Mouse (Mus musculus) frontal cortex, adult 2 months (tissue): Measurements from ENCODE around the gene Ttc17. TPM values are rescaled to one million over a fixed set of nuclear protein-coding genes. Genes with fewer than 3 reads are reported as not detected.
"Not testable (repeated sequence)": the region's sequence is repeated elsewhere in the genome, so short reads cannot be mapped to it uniquely, and the experiment has no call there.

Experiments used
- DNase-seq, 2 experiments: peaks; one replicate each; pipeline ENCODE4 v3.0.0; 2022; ENCODE audit warnings: low spot score in 1 of 2; ENCODE audit errors: extremely low spot score in 1 of 2
- polyA plus RNA-seq: library from polyadenylated mRNA; depleted of rRNA; stranded (reverse); fragments of >200 nt; gene quantifications from 2 replicates; pipeline ENCODE4 v1.2.3, GENCODE M21; 2012; rRNA removed

Gene Ttc17
- polyA plus RNA-seq = 24.9 and 25.0 TPM in 2 replicates

DNA sequence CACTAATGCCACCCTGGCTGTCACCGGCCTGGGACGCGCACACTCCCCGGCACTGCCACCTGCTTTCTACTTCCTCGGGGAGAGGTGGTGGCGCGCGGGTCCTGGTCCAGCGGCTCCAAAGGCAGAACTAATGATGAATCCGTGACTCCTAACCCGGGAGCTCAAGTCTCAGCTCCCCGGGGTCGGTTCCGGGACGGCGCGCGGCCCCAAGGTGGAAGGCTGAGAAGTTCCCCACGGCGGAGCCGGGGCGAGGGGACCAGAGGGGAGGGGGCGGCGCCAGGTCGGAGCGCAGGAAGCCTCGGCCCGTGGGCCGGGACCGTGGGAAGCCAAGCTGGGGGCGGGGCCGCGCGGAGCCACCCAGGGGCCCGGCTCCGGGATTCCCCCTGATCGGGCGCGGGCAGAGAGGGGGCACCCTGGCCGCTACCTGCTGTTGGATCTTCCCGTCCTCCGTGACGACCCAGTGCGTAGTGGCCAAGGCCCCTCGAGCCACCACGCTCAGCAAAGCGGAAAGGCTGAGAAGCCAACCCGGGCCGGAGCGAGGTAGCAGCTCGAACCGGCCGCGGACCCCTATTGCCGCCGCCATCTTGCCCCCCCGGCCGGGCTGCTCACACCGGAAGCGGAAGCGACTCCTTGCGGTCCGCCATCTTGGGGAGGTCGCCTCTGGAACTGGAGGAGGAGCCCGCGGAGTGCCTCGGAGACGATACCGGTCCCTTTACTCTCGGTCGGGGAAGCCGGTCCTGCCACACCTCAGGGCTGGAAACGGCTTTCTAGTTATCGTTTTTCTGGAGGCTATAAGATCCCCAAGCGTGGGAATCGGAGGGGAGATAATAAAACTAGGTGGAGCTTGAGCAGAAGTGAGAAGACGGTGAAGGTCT lies at the start of gene Ttc17:
Gene Ttc17 (minus strand): TSS at position 607 of the 875 bp plus-strand sequence.
- peak; percentile 52 to 88 for DNase-seq

DNA sequence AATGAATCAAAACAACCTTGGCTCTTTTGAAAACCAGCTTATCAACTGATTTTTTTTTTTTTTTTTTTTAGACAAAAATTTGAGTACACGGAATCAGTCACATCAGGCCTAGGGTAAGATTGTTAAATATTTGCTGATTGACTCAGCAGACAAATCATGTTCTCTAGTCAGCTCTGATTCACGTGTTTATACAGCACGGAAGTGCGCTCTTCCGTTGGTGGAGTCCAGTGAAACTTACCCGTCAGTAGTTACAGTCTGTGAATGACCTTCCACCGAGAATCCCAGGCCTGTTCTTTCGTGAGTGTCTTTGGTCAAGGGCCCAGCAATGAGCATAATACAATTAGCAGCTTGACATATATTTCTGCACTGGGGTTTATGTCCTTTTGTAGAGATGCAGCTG lies 43.2 kb upstream of the Ttc17 start:
- no peak for DNase-seq

- no peak for DNase-seq
Measured at GRCm38 (mm10) chr2:94436952-94437351, 30.5 kb upstream of the Ttc17 start.

DNA sequence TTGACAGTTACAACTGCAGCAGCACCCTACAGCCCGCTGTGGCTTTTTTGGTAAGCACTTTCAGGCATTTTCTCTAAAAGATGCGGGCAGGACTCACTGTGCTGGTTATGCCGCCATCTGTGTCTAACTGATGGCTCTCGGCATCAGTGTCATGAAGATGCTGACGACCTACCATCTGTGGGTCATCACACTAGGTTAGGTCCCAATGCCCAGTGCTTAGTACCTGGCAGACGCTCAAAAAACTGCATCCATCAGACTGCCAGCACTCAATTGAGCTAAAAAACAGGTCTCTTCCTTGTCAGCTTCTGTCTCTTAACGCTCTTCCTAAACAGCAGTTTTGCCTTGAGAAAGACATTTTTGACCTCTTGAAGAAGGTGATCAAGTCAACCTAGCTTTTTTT lies 29.0 kb upstream of the Ttc17 start:
- no peak for DNase-seq

DNA sequence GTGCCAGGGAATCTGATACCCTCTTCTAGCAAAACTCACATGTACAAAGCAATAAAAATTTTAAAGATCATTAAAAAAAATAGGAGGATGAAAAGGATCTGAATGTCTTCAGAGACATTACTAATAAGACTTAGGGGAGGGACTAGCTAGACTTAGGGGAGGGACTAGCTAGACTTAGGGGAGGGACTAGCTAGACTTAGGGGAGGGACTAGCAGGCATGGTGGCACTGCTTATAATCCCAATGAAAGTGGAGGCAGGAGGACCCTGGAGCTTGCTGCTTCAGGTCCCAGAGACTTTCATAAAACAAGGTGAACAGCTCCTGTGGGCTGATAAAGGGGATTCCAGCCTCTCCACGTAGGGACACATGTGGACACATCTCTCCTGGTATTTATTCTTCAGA lies 28.3 kb upstream of the Ttc17 start:
- DNase-seq = no peak

DNA sequence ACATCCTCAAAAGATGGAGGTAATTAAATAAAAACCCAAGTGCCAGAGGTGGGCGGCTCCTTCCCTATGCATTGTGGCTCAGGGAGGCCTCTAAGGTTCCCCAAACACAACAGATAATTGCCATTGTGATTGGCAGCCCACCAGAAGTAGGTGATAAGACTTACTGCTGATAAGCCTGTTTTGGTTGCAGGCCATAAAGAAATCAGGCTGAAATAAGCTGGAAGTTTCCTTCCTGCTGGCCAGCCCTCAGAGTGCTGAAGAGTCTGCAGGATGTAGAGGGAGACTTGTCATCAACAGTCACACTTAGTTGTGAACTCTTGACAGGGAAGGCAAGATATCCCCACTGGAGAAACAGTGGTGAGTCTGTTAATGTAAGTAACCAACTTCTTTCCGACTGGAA lies 25.7 kb upstream of the Ttc17 start:
- DNase-seq = no peak

DNA sequence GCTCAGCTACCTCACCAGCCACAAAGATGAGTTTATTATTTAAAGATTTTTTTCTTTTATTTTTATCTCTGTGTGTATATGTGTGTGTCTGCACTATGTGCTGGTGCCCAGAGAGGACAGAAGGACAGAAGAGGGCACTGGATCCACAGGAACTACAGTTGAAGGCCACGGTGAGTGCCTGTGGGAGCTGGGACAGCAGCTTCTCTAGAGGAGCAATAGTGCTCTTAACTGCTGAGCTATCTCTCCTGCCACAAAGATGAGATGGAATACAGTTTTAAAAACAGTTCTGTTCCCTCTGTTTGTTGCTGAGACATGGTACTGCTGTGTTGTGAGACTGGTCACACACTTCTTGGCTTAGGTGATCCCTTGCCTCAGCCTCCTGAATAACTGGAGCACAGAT lies 22.0 kb upstream of the Ttc17 start:
- no peak for DNase-seq

GRCm38 (mm10) chr2:94407441-94407840 lies 952 bp upstream of the Ttc17 start:
- DNase-seq = no peak

DNA sequence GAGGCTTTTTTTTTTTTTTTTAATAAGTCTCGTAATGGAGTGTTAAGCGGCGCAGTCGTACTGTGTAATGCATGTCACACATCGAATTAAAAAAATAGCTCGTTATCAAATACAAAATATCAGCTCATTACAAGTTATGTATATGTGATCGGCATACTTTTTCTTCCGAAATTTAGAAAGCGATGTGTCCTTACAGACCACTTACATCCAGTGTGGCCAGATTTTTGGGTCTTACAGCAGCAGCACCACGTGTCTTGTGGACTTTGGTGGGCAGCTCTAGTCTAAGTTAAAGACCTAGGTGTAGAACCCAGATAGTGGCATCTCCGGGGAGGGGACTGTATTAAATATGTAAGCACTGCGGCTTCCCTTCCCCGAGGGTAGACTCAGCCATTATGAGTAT lies 532 bp upstream of the Ttc17 start:
- no peak for DNase-seq

GRCm38 (mm10) chr2:94405397-94406082 lies 949 bp downstream of the Ttc17 start:
- DNase-seq = peak in 1 of 2 experiments; percentile 37

DNA sequence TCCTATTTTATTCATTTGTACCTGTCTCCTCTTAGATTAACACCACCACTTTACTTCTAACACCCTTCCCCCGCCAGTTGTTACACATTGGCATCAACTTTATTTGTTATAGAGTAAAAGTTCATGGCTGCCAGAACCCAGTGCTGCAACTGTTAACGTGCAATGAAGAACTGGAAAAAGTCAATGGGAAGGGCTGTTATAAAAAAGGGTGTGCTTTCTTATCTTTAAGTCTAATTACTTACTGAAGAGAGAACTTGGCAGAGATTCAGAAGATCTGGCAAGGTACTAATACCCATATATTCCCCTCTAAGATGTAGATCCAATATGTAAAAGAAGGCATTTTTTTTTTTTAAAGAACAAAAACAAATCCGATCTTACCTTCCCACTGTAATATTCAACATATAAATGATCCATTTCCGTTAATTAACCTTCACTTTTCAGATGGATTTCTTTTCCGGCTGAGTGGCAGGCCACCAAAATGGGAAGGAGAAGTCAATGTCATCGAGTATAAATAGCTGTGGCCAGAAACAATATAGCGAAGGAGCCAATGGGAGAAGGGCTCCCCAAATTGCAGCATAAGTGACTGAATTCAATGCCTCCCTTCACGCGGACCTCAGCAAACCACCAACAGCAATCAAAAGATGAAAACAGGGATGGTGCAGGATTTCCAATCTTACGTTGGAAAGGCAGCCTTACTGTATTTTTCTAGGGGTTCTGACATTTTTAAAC lies 1.8 kb downstream of the Ttc17 start:
- DNase-seq = no peak

DNA sequence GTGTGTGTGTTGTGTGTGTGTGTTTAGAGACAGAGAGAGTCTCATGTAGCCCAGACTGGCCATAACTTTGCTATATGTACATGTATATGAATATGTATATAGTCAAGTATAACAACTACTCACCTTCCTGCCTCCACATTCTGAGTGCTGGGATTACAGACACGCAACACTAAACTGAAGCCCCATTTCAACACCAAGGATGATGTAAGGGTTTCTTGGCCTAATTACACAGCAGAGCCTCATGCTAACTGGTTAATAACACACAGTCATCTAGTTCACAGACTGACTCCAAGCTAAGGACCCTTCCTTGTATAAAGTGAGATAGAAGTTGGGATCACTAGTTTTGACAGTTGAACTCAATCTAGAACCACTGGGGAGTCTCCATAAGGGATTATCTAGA lies 3.9 kb downstream of the Ttc17 start:
- no peak for DNase-seq

DNA sequence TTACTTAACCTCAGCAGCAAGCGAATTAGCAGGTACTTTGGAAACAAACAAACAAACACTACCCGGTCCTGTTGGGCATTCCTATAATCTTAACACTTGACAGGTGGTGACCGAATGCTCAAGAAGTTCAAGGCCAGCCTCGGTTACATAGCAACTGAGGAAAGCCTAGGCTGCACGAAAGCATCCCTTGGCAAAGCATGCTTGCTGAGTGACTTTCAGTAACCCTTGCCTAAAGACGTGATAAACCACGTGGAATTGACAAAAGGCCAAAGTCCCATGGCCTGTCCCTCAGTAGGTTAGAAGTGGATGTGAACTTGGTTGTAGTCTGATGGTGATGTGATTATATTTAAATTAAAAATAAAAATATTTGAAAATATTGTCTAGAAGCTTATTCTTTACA lies 4.4 kb downstream of the Ttc17 start:
- DNase-seq = no peak

DNA sequence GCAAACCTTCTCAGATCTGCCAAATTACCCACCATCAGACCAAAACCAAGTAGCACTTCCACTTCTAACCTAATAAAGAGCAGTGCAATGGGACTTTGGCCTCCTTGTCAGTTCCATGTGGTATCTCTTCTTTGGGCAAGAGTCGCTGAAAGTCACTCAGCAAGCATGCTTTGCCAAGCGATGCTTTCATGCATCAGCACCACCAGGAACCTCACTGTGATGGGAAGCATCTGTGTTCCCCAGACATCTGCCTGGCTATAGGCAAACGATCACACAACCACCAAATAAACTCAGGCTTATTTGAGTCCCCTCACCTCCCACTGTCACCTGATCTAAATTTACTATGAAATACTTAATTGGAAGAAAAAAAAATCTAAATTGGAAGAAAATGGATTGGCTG lies 5.5 kb downstream of the Ttc17 start:
- no peak for DNase-seq

- peak; percentile 42 to 75 for DNase-seq
Measured at GRCm38 (mm10) chr2:94398138-94398970, 8.1 kb downstream of the Ttc17 start.

DNA sequence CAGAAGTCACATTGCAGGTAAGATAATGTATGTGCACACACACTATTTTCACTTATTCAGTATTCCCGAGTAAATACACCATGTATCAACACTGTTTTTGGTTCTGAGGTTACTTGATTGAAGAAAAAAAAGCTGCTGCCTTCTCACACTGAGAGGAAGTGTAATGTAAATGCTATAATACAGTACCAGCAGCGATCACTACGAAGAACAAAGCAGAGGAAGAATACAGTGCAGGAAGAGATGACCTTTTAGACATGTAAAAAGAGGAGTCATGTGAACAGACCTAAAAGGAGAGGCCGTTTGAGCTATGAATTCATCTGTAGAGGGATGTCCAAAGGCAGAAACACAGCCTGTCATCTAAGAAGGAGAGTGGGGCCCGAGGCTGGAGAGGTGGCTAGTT lies 9.0 kb downstream of the Ttc17 start:
- no peak for DNase-seq

- no peak for DNase-seq
Measured at GRCm38 (mm10) chr2:94396325-94396724, 10.2 kb downstream of the Ttc17 start.

GRCm38 (mm10) chr2:94391127-94391526 lies 15.4 kb downstream of the Ttc17 start:
- not testable (repeated sequence) for DNase-seq

DNA sequence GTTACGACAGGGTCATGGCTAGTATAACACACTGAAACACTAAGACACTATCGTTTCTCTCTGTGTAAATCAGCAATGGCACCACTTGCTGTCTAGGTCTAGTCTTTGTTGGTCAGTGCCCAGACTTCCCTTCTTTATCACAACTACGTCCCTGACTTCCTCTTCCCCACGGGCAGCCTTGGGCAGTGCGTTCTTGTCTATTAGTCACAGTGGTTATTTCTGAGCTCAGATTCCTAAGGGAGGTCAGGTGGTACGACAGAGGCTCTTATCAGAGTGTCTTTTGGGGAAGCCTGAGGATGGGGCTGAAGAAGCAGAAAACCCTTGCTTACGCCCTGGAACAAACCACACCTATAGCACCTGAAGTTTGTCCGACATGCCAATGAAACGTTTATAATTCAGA lies 17.5 kb downstream of the Ttc17 start:
- no peak for DNase-seq

- DNase-seq = peak in 1 of 2 experiments; percentile 26
Measured at GRCm38 (mm10) chr2:94387846-94388245, 18.6 kb downstream of the Ttc17 start.
